Mouse (Mus musculus) frontal cortex, adult 2 months (tissue): ENCODE results near the gene Dhx34. TPM values are rescaled to one million over a fixed set of nuclear protein-coding genes. Genes with fewer than 3 reads are reported as not detected.

Experiments
- DNase-seq, 2 experiments: peaks; one replicate each; pipeline ENCODE4 v3.0.0; 2022; ENCODE audit warnings: low spot score in 1 of 2; ENCODE audit errors: extremely low spot score in 1 of 2
- polyA plus RNA-seq: library from polyadenylated mRNA; depleted of rRNA; stranded (reverse); fragments of >200 nt; gene quantifications from 2 replicates; pipeline ENCODE4 v1.2.3, GENCODE M21; 2012

The Dhx34 gene
- polyA plus RNA-seq, 1 experiment = 11.9 TPM

- DNase-seq = no peak
Measured at GRCm38 (mm10) chr7:16213196-16213595, 8.6 kb downstream of the Dhx34 start.

DNA sequence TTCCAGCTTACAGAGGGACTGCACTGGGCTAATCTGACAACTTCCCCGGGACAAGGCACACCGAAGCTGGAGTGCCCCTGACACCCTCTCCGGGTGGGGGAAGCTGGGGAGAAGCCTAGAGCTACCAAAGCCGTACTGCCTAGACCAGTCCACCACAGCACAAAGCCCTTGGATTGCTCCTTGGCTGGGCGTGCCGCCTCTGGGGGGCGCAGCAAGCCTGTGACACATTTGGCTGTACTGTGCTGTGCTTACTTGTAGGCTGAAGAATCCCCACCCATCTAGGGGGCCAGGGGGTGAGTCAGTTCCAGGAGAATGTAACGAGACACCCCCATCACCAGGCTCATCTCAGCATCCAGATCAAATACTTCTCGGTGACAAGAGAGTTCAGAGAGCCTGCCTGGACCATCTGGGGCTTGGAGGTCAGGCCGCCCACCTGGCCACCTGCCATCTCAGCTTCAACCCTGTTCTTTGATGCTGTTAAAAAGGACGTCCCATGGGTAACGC, 10.9 kb downstream of the Dhx34 start:
- DNase-seq = no peak

DNA sequence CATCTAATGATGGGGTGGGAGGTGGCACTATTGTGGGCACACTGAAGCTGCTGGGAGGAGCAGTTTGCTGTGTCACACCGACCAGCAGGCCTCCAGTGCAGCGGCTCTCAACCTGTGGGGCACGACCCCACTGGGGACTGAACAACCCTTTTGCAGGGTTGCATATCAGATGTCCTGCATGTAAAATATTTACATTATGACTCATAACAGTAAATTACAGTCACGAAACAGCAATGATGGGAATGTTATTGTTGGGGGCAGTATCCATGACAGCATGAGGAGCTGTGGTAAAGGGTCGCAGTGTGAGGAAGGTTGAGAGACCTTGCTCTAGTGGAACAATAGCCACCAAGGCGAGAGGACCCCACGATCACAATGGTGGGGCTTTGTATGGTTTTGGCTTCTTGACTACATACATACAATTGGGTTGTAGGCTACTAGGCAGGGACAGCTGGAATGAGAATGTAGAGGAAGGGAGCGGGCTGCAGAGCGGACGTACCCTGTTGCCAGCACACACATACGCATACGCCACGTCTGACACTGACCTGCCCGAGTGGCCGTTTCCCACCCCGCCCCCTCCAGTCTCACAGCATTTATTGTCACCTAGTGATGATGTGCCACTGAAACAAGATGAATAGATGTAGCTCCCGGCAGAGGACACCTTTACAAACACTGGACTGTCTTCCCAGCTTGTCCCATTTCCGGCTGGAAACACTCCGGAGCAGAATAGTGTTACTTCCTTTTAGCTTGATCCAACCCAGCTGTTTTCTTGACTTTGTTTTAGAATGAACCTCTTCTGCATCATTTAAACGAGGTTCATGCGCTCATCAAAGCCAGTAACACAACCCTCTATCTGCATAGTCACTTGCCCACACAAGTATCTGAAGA, 12.8 kb downstream of the Dhx34 start:
- DNase-seq = no peak

DNA sequence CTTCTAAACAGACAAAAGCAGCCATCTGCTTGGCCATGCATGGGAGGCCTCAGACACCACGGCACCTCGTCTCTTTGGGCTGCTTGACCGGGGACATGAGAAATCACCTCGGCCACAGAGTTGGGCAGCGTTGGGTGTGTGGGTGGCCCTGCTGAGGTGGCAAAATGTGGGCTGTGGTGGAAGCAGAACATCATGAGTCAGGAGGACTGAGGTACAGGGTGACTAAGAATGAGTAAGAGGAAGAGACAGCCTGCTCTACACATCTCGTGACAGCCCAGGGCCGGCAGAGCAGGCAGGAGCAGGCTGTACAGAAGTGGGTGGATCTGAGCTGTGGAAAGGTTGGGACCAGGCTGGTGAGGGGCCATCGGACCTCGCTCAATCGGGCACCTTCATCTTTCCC, 14.3 kb downstream of the Dhx34 start:
- peak; percentile 60 to 71 for DNase-seq

- DNase-seq = peak in 1 of 2 experiments; percentile 6
Measured at GRCm38 (mm10) chr7:16207076-16207475, 14.8 kb downstream of the Dhx34 start.

DNA sequence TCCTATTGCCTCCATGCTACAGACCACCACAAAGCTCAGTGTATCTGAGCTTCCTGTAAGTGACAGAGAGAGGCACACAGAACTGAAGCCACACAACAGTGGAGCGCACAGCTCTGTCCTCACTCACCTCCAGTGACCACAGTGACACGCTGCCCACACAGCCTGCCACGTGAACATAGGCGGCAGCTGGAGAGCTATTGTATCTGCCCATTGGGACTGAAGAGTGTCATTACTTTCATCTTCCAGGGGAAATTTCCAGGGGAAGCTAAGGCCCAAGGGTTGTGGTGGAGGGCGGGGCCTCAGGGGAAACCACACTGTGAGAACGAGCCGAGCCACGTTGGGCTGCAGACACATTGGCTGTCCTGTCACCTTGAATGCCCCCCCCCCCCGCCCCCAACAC, 17.0 kb downstream of the Dhx34 start:
- DNase-seq = no peak

DNA sequence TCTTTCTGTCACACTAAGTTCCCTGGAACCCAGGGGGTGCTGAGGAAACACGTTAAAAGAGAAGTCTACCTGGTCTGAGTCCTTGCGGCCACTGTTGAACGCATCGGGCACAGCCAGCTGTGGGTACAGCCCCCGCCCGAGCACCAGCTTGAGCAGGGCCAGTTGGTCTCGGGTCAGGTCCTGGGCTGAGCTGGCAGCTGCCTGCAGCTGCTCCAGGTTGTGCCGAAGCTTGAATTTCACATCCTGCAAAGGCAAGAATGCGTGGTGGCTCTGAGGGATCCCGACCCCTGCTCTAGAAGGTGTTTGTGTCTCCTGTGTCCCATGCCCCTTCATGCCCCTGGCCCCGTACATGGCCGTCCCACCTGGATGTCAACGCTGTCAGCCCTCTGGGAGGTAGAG, 18.3 kb downstream of the Dhx34 start:
- no peak for DNase-seq

DNA sequence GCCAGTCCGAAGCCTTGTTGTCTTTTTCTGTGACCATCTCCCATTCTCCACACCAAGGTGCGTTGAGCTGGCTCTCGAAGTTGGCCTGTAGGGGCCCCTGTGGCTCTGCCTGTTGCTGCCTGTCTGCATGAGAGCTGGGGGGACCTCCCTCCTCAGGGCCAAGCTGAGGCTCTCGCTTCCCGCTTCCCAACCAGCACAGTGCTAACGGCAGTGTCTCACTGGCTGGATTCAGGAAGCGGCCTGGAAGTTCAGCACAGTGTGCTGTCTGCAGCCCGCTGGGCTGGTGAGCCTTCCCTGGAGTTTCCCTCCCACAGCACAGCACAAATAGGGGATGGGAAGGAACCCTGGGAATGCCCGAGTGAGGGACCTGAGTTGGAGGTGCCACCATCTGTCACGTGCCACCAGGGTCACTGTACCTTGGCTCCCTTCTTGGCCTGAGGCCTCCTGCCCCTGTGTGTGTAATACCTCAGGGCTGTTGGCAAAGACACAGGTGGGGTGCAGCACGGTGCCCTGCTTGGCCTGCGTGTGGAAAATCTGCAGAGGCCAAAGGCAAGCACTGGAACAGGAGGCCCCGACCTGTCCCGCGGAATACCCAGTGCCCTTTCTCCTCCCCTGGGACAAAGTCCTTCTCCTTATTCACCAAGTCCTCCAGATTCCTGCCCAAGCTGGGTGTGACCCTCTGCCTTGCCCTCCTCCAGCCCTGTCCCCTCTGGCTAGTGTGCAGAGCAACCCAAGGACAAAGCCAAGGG, 18.9 kb downstream of the Dhx34 start:
- no peak for DNase-seq

GRCm38 (mm10) chr7:16201136-16201535, 20.7 kb downstream of the Dhx34 start:
- no peak for DNase-seq

DNA sequence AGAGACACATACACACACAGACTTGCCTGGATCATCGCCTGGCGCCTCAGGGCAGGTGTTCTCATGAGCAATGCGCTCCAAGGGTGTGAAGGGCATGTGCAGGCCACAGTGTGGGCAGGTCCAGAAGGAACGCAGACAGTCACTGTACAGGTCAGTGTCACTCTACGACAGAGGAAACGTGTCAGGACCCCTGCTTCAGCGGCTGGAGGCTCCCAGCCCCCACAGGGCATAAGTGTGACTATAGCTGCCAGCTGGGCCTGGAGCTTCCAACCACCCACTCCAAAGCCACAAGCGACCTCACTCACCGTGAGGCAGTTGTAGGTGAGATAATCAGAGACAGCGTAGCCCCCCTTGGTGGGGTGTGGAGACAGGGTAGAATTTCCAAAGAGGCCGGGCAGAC, 23.3 kb downstream of the Dhx34 start:
- no peak for DNase-seq

DNA sequence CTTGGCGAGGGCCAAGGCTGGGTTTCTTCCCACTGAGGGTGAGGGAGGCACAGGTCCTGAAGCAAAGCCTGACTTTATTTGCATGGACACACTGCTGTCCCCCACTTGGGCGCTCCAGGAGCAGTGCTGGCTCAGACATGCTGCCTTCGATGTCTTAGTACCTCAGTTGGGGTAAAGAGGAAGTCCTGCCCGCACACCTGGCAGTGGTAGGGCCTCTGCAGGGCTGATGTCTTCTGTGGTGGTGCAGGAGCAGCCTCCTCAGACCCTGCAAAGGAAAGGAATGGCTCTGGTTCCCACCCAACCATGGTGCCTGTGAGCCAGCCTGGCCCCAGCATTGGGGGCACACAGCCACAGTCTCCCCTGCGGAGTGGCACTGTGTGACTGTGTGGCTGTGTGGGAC, 24.7 kb downstream of the Dhx34 start:
- DNase-seq = no peak

DNA sequence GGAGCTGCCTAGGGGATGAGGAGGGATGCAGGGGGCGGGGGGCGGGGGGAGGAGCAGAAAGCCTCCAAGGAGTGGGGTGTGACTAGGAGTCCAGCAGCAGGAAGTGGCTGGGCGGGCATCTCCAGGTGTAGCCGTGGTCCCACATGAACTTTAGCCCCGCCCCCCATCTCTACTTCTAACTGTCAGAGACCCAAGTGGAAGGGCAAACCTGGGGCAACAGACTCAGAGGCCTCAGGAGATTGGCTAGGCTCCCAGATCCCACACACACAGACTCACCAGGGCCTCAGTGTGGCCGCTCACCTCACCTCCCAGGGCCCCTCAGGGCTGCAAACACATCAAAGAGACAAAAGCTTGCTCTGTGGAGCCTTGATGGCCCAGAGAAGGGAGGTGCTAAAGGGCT, 25.2 kb downstream of the Dhx34 start:
- no peak for DNase-seq

DNA sequence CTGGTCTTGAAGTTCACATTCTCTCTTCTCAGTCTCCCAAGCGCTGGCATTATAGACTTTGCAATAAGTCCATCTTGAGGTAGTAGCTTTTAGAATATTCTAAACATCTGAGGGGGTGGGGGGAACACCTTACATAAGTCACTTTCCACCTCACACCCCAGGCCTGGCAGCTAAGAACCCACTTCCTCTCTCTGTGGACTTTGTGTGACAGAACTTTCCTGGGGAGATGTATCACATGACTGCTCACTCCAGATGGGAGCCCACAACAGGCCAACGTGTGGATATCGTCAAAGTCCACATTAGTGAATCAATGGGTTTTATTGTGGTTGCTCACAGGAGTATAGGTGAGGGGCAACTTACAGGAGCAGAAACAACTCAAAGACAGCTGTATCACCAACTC, 28.1 kb downstream of the Dhx34 start:
- DNase-seq = no peak

- peak; percentile 53 to 93 for DNase-seq
Measured at GRCm38 (mm10) chr7:16192315-16192714, 29.5 kb downstream of the Dhx34 start.

- no peak for DNase-seq
Measured at GRCm38 (mm10) chr7:16187494-16187893, 34.3 kb downstream of the Dhx34 start.

- DNase-seq = no peak
Measured at GRCm38 (mm10) chr7:16183663-16184062, 38.2 kb downstream of the Dhx34 start.

DNA sequence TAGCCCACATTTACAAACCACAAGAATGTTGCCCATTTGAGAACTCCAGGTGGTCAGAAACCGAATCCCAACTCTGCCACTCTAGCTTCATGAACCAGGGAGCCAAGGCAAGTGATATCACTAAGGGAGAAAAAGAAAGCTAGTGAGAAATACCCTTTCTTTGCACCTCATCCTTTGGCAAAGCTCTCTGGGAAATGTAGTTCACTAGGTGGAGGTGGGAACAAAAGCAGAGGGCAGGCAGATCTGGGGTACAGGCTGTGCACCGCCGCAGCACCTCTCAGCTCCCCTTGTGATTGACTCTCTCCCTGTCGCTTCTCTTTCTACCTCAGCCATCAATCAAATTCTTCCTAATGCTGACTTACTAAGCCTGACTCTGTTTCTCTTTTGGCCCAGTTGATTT, 43.7 kb downstream of the Dhx34 start:
- DNase-seq = no peak

- DNase-seq = no peak
Measured at GRCm38 (mm10) chr7:16175542-16175931, 46.3 kb downstream of the Dhx34 start.

DNA sequence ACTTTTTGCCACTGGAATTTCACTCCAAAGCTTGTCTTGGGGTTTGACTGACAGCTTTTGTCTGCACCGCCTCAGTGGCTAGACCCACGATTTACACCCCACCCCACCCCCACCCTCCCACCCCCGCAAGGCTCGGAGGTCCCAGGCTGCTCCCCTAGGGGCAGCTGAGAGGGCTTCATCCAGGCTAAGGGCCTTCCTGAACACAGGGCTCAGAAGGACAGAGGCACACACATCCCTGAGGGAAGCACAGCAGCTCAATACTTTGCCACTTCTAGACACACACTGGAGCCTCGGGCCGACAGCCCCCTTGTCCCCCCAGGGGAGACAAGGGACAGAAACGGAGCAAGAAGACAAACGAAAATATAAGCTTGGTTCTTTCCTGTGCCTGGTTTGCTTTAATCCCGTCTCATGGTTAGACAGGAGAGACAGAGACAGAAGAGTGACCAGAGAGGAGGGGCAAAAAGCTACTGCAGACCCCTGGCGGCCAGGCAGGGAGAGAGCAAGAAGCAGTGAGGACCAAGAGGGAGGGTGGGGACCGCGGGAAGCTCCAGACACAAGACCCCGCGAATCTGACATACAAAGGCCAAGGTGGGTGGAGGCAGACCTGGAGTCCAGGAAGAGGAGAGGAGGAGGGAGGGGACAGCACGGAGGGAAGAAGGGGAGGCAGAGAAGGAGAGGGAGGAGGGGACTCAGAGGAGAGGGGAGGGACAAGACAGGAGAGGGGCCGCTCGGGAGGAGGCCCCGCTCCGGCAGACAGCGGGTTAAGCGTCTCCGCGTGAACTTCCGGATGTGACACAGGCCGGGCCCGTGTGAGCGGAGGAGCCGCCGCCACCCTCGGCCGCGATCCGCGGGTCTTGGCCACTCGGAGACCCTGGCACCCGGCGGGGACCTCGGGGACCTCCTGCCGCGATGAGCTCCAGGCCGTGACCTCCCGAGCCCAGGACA, 47.0 kb downstream of the Dhx34 start, which contains the start of gene Meis3:
TSS of gene Meis3 (plus strand) at position 494 of the 945 bp plus-strand sequence.
- peak in 1 of 2 experiments; percentile 61 for DNase-seq

- no peak for DNase-seq
Measured at GRCm38 (mm10) chr7:16173146-16173545, 48.7 kb downstream of the Dhx34 start.
